Mouse (Mus musculus) regulatory T cell (primary cell): ENCODE measurements at regions not wholly inside any gene's neighbourhood (a gene's known extent, or its start where the extent isn't known, plus 50 kb on each side); places are given as distances from the start of the nearest gene placed in this dataset.

Experiments
- in situ Hi-C: fragments of 300-600 bp; cut with MboI, MseI; formaldehyde crosslinking; loops from one replicate; pipeline ENCODE4 v1.15.1; 2025; ENCODE audit warnings: high pct_unique_total_duplicates

DNA sequence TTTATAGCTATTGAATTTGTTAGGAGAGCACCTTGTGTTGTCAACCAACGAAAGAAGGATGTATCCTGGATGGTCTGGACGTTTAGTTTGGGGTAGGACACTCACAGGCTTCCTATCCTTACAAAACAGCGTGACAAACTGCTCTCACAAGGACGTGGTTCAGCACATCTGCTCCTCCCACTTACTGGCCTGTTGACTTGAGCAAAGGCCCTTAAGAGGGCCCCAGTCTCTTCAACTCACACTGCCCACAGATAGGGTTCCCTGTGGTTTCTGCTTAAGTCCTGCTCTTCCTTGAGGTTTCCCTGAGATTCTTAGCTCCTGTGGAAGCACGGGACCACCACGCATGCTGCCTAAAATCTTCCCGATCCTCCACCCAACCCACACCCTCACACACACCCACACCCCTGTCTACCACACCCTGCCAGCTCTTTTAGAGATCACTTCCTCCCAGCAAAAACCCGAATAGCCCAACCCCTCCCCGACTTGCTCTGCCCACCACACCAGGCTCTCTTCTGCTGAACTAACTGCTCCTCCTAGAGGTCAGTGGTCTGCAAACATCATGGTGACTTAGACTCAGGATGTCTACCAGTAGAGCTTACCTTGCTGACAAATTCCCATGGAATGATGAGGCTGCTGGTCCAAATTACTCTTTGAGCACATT lies 95.7 kb upstream of the Hnrnpa3 start:
- in situ Hi-C loops, result no loop called here

DNA sequence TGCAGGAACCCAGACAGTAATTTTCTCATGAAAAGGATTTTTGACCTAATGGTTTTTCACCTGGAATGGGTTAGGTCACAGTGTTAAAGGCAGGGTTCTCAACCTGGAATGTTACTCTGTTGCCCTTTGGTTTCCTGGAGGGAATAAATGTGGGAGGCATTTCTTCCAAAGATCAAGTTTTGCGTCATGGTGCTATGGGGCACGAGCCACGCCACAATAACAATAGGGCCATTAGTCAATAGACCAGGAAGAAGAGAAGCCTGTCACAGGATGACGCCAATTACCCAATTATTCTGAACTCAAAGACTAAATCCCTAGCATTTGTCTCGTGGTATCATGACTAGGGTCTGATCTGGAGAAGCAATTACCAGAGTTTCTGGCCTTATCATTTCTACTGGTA lies 94.3 kb upstream of the Hnrnpa3 start:
- in situ Hi-C loops, result no loop called here

DNA sequence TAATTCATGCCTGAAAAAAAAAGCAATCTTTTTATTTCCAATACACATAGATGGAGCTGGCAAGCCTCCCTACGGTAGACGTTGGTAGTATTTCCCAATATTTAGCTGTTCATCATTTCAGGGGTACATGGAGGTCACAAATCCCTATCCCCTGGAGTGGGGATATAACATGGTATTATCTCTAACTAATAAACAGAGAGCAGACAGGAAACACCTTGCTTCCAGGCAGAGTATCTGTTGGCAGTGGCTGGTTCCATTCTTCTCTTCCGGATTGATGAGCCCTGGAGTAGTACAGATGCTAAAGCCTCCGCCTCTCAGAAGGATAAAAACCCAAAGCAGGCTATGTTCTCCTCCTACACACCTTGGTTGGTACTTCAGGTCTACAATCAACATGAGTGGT lies 91.9 kb upstream of the Hnrnpa3 start:
- in situ Hi-C loops, result no loop called here

DNA sequence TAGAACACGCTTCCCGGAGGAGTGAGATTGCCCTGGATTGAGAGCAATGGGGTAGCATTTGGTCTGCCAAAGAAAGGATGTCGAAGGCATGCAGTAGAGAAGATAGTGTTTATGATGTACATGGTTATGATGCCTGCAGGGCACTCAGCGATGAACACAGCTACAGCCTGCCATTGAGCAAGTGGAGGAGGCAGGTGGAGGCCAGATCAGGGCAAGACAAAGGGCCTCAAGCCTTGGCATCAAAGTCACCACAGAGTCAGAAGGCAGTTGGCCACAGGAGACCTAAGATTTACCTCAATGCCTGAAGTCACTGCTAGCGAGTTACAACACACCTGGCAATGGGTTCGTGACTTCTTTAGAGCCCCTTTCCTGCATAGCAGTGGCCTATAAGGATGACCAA lies 89.3 kb upstream of the Hnrnpa3 start:
- in situ Hi-C loops, result no loop called here

DNA sequence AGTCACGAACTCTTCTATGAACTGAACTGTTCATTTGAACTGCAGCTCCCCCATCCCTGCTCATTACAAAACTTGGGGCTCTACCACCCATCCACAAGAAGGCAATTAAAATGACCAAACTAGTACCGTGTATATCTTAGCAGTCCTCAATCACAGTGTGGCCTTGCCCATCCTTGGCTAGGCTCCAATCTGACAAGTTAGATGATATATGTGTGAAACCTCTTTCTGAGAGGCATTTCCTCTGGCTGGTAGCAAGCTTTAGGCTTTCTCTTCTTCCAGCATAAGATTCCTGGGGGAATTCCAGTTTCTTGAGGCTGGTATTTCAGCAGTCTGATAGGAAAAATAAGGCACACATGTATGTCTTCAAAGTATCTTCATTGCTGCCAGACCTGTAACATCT lies 88.8 kb upstream of the Hnrnpa3 start:
- in situ Hi-C loops, result no loop called here

DNA sequence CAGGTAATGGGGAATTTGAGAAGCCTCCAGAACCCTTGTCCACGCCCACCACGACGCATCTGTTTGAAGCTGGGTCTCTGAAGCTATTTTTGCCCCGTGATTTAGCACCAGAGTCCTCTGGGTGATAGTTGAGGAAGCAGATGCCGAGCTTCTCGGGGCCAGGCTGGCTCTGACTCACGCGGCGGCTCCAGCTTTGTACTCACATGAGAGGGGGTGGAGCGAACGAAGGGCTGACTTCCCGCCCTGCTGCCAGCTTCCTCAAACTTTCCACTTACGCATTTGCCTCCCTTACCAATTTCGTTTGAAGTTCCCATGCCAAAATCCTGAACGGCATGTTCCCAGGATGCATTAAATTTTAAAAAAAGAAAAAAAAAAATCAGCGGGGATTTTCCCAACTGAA lies 74.1 kb upstream of the Hnrnpa3 start:
- in situ Hi-C loops, result loop anchor here (25.0 kb wide), 1 partner anchor 898 kb away; the partner anchor contains the start of genes Hoxd10, Hoxd11, Hoxd12 and Hoxd9

DNA sequence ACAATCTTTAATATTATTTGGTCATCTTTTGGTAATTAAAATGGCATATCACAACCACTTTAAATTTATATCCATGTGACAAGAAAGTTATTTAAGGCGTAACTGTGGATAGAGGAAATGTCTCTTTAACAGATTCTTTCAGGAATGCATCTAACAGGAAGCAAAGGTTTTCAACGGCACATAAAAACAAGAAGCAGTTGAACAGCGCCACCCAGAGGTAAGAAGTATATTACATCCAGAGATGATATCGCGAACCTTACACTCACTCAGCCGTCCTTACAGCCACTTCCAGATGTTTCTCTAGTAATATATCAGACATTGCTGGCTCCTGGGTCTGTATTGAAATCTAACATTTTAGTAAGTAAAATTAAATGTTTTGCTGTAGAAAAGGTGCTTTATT lies 70.5 kb upstream of the Hnrnpa3 start:
- in situ Hi-C loops, result loop anchor here (25.0 kb wide), 1 partner anchor 901 kb away; the partner anchor contains the start of genes Hoxd10, Hoxd11, Hoxd12 and Hoxd9

DNA sequence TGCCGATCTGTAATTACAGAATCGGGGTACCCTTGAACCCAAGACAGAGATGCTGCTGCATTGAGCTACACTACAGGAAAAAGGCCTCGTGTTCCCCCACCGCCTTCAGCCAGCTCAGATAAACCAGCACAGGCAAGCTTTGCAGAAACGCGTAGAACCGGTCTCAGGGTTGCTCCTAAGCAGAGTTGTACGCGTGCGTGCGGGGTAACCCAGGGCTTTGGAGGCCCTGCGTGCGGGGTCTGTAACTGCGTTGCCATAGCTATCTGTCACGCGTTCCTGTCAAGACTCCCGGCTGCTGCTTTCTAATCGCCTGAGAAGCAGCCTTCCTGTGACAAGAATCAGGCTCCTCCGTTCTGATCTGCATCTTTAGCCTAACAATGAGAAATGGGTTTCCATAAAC lies 69.6 kb upstream of the Hnrnpa3 start:
- in situ Hi-C loops, result loop anchor here (25.0 kb wide), 1 partner anchor 902 kb away; the partner anchor contains the start of genes Hoxd10, Hoxd11, Hoxd12 and Hoxd9

DNA sequence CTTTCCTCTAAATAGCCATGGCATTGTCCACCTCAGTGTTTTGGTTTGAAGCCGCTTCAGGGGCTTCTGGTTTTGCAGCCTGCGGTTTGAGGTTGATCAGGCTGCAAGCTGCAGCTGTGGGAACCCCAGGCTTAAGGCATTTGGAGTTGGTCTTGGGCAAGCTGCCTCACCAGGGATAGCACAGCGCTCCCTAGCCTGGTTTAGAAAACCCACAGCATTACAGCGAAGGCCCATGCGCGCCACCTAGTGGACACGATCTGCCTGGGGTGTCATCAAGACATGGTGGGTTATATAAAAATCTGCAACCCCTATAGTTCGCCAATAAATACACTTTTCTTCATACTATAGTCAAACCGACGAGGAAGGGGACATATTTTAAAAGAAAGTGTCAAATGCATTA lies 68.9 kb upstream of the Hnrnpa3 start:
- in situ Hi-C loops, result loop anchor here (25.0 kb wide), 1 partner anchor 903 kb away; the partner anchor contains the start of genes Hoxd10, Hoxd11, Hoxd12 and Hoxd9

DNA sequence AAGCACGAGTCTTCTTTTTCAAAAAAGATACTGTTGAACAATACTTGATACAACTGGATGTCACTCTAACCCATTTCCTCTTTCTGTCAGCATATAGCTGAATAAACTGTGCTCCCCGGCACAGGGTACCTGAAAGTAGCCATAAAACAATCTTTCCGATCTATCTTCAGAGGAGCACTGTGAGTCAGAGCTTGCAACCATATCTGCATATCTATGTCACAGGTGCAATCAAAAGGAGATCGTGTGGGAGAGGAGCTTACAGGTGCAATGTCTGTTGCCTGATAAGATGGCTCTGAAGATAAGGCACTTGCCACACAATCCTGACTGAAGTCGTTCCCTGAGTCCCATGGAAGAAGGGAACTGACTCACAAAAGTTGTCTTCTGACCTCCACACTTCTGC lies 58.5 kb upstream of the Hnrnpa3 start:
- in situ Hi-C loops, result loop anchor here (25.0 kb wide), 1 partner anchor 187 kb away; no protein-coding TSS in a partner anchor

DNA sequence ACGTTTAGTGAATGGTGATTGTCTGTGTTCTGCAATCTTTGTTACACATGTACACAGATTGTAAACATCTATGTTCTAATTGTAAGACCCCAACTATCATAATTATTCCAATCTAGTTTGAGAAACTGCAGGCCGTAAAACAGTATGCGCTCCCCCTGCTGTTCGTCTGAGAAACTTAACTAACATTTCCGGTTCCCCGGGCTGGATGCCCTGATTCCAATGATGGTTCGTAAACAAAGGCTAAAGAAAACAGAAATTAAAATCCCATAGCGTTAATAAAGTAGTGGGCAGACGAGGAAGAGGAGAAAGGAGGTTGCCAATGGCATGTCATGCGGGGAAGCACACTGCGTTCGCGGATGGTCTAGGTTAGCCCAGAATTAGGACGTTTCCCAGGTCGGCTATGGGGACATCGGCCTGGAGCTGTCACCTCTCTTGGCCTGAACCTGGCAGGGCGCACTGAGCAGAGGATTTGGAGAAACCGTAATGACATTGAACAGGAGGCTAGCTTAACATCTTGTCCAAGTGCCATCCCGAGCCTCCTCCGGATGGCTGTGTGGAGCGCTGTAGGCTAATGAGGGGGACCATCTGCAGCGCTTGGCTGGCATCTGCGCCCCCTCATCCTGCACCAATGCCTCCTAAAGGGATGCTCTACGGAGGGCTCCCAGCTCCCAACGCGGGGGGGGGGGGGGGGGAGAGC lies 55.7 kb upstream of the Hnrnpa3 start:
- in situ Hi-C loops, result loop anchor here (25.0 kb wide), 1 partner anchor 184 kb away; no protein-coding TSS in a partner anchor

DNA sequence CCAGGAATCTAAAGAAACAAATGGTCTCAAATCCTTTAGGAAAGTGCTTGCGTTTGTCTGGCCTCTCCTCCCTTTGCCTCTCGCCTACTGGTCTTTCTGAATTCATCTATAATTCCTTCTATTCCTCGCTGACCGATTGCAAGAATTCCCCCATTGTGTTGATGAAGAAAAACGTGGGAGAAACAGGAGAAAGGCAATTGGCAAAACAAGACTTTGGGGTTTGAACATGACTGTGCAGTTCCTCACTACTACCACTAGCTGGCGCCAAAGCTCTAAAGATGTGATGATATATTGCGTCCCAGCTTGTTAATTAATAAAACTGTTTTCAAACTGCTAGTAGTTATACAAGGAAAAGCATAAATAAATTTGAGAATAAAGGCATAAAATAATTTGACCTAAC lies 53.4 kb upstream of the Hnrnpa3 start:
- in situ Hi-C loops, result loop anchor here (5.0 to 25.0 kb wide), 2 partner anchors 77 to 182 kb away; no protein-coding TSS in a partner anchor

DNA sequence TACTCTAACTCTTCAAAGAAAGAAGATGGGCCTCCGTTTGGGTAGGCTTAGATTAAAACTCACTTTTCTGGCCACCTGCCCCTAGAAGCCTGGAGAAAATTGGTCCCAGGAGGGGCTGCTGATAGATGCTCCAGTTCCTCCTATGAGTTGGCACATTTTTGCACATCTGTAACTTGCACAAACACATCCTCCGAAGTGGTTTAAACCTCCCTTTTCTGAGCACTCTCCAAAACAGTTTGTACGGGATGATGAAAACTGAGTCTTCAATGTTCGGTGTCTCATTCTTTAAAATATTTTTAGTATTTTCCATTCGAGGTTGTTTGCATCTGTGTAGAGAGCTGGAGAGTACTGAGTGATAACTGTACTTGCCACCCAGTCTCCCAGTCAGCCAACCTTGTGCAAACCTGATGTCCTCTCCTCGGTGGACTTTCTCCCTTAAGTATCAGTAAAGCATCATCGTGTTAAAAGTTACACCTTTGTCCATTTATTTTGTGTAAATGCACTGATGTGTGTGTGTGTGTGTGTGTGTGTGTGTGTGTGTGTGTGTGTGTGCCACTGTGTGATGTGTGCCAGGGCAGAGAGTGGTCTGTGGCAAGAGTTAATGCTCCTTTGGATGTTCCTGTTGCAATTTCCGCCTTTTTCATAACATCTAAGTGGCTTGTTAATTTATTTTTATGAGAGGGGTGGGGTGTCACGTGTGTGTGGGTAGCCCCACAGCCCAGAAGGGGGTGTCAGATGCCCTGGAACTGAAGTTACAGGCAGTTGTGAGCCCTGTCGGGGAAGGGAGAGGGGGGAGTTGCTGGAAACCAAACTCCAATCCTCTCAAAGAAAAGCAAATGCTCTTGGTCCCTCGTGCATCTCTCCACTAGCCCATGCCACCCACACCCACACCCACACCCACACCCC lies 51.8 kb upstream of the Hnrnpa3 start:
- in situ Hi-C loops, result loop anchor here (5.0 to 25.0 kb wide), 2 partner anchors 75 to 180 kb away; no protein-coding TSS in a partner anchor

DNA sequence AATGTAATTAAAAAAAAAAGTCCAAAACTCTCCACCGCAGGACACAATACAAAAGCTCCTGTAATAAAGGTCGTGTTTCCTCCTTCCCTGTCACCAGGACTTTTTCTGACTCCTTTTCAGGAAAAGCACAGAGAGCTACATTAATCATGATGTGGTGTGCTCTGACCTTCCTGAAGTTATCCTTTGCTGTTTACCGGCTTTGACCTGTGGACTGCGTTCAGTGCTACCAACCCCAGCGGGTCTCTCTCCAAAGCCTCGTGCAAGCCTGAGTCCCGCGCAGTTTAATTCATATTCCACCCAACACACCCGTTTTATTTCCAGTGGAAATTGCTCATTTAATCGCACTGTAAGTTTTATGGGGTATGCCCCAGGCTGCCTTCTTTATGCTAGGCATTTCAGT lies 51.1 kb upstream of the Hnrnpa3 start:
- in situ Hi-C loops, result loop anchor here (5.0 to 25.0 kb wide), 2 partner anchors 74 to 179 kb away; no protein-coding TSS in a partner anchor

DNA sequence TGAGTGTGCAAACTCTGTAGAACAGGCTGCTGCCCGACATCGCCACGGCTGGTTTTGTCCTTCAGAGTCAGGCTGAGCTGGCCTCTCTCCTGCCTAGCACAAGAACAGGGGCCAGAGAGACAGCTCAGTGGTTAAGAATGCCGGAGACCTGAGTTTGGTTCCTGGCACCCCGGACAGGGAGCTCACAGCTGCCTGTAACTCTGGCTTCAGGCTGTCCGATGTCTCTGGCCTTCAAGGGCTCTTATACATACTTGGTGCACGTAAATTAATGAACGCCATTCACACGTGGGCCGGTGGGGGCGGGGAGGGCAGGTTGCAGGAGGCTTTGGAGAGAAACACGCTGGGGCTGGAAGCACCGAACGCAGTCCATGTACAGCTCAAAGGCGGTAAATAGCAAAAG lies 50.6 kb upstream of the Hnrnpa3 start:
- in situ Hi-C loops, result loop anchor here (5.0 to 25.0 kb wide), 2 partner anchors 74 to 179 kb away; no protein-coding TSS in a partner anchor

DNA sequence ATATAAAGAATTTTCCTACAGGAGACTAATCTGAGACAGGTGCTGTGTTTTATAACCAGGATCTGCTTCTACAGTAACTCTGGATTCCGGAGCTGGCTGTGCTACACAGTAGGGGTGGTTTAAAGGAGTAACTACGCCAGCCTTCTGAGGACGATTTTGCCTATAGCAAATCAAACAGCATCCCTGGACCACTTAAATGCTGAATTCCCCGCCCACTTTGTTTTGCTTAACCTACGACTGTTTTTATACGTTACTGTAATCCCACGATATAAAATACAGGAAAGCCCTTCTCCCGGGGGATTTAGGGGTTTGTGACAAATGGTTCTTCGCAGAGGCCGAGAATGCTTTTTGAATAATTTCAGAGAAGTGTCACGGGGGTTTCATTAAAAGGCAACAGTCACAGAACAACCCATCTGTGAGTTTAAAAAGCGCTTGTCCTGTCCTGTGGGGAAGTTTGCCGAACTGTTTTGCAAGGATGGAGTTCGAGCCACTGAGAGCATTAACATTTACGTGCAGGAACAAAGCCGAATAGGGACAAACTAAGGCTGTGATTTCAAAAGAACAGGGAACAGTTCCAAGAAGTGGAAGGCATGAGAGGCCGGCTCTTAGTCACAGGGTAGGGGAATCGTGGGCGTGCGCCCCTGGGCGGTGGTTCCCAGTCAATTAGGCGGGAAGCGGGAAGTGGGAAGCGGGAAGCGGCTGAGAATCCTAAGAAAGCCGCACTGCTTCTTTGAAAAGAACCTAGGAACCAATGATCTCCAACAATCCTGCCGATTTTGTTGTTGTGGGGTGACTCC lies 49.7 kb upstream of the Hnrnpa3 start:
- in situ Hi-C loops, result loop anchor here (5.0 to 25.0 kb wide), 2 partner anchors 73 to 178 kb away; no protein-coding TSS in a partner anchor
